Mouse (Mus musculus): ENCODE results near the gene Mboat7.

- TF ChIP-seq EP300 (IDR thresholded peaks at IDR 0.05; ENCODE audit: low read depth) (no peak), CTCF (IDR thresholded peaks at IDR 0.05; ENCODE audit: low read depth) (peak; percentile 98)
Measured at GRCm38 (mm10) chr7:3674507-3675227, 18.7 kb downstream of the Mboat7 start.

Measured in liver, embryonic 14.5 days (tissue).